Comparison of ENCODE assay signal across 27 mouse cellular contexts in genomic region chr8:110933272-110933671, GRCm38 (mm10). TPM values are rescaled to one million over a fixed set of nuclear protein-coding genes. Genes with fewer than 3 reads are reported as not detected.
A peak's percentile ranks its signal among the peaks of the same experiment; 100 is the strongest.
DNase-seq lines count a peak whose midpoint lies in the region; ATAC-seq and TF ChIP-seq lines count a peak whose summit lies in the region.
"Had no signal": no experiment of that assay in that cellular context is flagged by ENCODE, and none has a peak within 500 bp of the region (broad histone marks: within the 10 kb centered on the region; RNA-seq: fewer than 3 reads in every experiment).

No protein-coding gene starts in this region.

- WGBS in liver, embryonic 14.5 days (ENCODE audit: insufficient replicate concordance): 15% methylated on average over 2 of the region's 2 CpGs

- no peaks in the 10 kb centered on the region for H3K9me3 ChIP-seq in erythroblast, embryonic 14.5 days (ENCODE audit: control insufficient read depth, low read length)
- no peaks in the 10 kb centered on the region for H3K9me3 ChIP-seq in liver, embryonic 14.5 days (ENCODE audit: control insufficient read depth, low read length)
- H3K9me3 ChIP-seq: embryonic facial prominence, embryonic 10.5 days; embryonic facial prominence, embryonic 15.5 days; heart, embryonic 13.5 days; hindbrain, embryonic 15.5 days; limb, embryonic 13.5 days; midbrain, embryonic 13.5 days had no signal

- TF ChIP-seq EP300 in liver, embryonic 14.5 days (IDR thresholded peaks at IDR 0.05; ENCODE audit: low read depth): peak; percentile 76

- H3K27me3 ChIP-seq in erythroblast, embryonic 14.5 days (ENCODE audit: control insufficient read depth): no peaks in the 10 kb centered on the region
- no peaks in the 10 kb centered on the region for H3K27me3 ChIP-seq in liver, embryonic 14.5 days (ENCODE audit: control insufficient read depth, insufficient read depth, low read length)
- H3K27me3 ChIP-seq: CH12.LX; embryonic facial prominence, embryonic 15.5 days; heart, embryonic 13.5 days; hindbrain, embryonic 15.5 days; limb, embryonic 13.5 days; midbrain, embryonic 13.5 days had no signal

- H3K4me1 ChIP-seq in erythroblast, embryonic 14.5 days (ENCODE audit: control insufficient read depth): peaks cover 97% of the 10 kb centered on the region
- peaks cover 70 to 79% of the 10 kb centered on the region in 2 experiments for H3K4me1 ChIP-seq in liver, embryonic 14.5 days (replicated peaks; ENCODE audit: control insufficient read depth in 2 of 2, insufficient read depth in 2 of 2, low read length in 1 of 2)

- ATAC-seq in erythroblast, adult 5-6 weeks (replicated peaks; ENCODE audit: low FRiP score, poor library complexity, severe bottlenecking): no peak
- peak; percentile 57 for ATAC-seq in liver, embryonic 14.5 days (ENCODE audit: insufficient read depth)
- ATAC-seq: forebrain, embryonic 14.5 days; inflammation-experienced regulatory T-cells, adult 6 months; midbrain, embryonic 13.5 days had no signal

- peak overlapping the region; percentile 28 for H3K9ac ChIP-seq in liver, embryonic 14.5 days (replicated peaks)
- H3K9ac ChIP-seq: embryonic facial prominence, embryonic 15.5 days; heart, embryonic 13.5 days; hindbrain, embryonic 15.5 days; limb, embryonic 13.5 days; midbrain, embryonic 13.5 days had no signal

- DNase-seq in c-Kit-positive CD71-positive TER-119-positive erythroid progenitor cells, embryonic 14.5 days (ENCODE audit: low spot score): peak; percentile 77
- peak; percentile 54 to 72 (median 58) for DNase-seq in liver, embryonic 14.5 days (ENCODE audit: low read depth in 3 of 3, low spot score in 3 of 3)
- DNase-seq in urinary bladder, postnatal 14 days (ENCODE audit: low spot score): no peak
- DNase-seq in thymus, postnatal 36 days: no peak
- no peak for DNase-seq in frontal cortex, postnatal 25 days (ENCODE audit: low spot score in 2 of 2)
- DNase-seq: adrenal gland, postnatal 25 days; cerebellum, adult 8-10 months; cerebellum, postnatal 25 days; gastrocnemius, adult 2 months; heart, postnatal 10 days; kidney, adult 11 months; kidney, postnatal 14 days; lung, adult 2 months; lung, postnatal 14 days; thymus, adult 2 months had no signal

- H3K36me3 ChIP-seq in erythroblast, embryonic 14.5 days (ENCODE audit: control insufficient read depth): peaks cover 89% of the 10 kb centered on the region
- no peaks in the 10 kb centered on the region; the same call in 1 of the 2 replicates for H3K36me3 ChIP-seq in liver, embryonic 14.5 days (replicated peaks; ENCODE audit: control insufficient read depth, insufficient read depth, low read depth)
- H3K36me3 ChIP-seq: heart, embryonic 13.5 days; hindbrain, embryonic 15.5 days had no signal

- H3K27ac ChIP-seq in liver, embryonic 14.5 days: peak overlapping the region; percentile 88
- H3K27ac ChIP-seq: embryonic facial prominence, embryonic 10.5 days; embryonic facial prominence, embryonic 15.5 days; gastrocnemius, adult 2 months; heart, embryonic 13.5 days; hindbrain, embryonic 15.5 days; left cerebral cortex, adult 2 months; limb, embryonic 13.5 days; midbrain, embryonic 13.5 days had no signal

- peak overlapping the region; percentile 69 for H3K4me2 ChIP-seq in liver, embryonic 14.5 days (ENCODE audit: low read depth)
- H3K4me2 ChIP-seq: embryonic facial prominence, embryonic 15.5 days; heart, embryonic 13.5 days; hindbrain, embryonic 15.5 days; limb, embryonic 13.5 days; midbrain, embryonic 13.5 days had no signal

- H3K4me3 ChIP-seq in erythroblast, embryonic 14.5 days (replicated peaks): peak overlapping the region; percentile 6
- no peak overlapping the region for H3K4me3 ChIP-seq in liver, embryonic 14.5 days (ENCODE audit: insufficient read depth in 1 of 2, low read depth in 2 of 2, low read length in 2 of 2)
- H3K4me3 ChIP-seq: embryonic facial prominence, embryonic 10.5 days; embryonic facial prominence, embryonic 15.5 days; gastrocnemius, adult 2 months; heart, embryonic 13.5 days; hindbrain, embryonic 15.5 days; left cerebral cortex, adult 2 months; limb, embryonic 13.5 days; midbrain, embryonic 13.5 days had no signal

- no peak for TF ChIP-seq CTCF in liver, embryonic 14.5 days (IDR thresholded peaks at IDR 0.05; ENCODE audit: low read depth)

RNA-seq across cellular contexts. Expression of gene St3gal2, which starts 13.6 kb away (rescaled TPM):
- polyA plus RNA-seq in erythroblast, embryonic 14.5 days (2012): 8.8 and 11.7 TPM in 2 replicates
- total RNA-seq in erythroblast, adult 5-6 weeks (2015; ENCODE audit: low replicate concordance): 60.1 and 66.5 TPM in 2 replicates
- 66.0 and 95.1 TPM in 2 replicates for total RNA-seq in erythroblast, adult 5-6 weeks (2017; ENCODE audit: low replicate concordance)
- polyA plus RNA-seq in liver, embryonic 14.5 days (2012; rRNA removed): 10.6 and 11.7 TPM in 2 replicates
- polyA plus RNA-seq in liver, embryonic 14.5 days (2014; fragmentation: Nextera tagmentation; extraction: Ambion mirVana): 9.6 and 11.8 TPM in 2 replicates

RNA-seq across cellular contexts. Expression of gene Fuk, which starts 31.0 kb away (rescaled TPM):
- polyA plus RNA-seq in erythroblast, embryonic 14.5 days (2012): 0.31 and 0.47 TPM in 2 replicates
- 0.58 and 3.3 TPM in 2 replicates for total RNA-seq in erythroblast, adult 5-6 weeks (2015; ENCODE audit: low replicate concordance)
- total RNA-seq in erythroblast, adult 5-6 weeks (2017; ENCODE audit: low replicate concordance): 0.68 and 0.98 TPM in 2 replicates
- polyA plus RNA-seq in liver, embryonic 14.5 days (2012; rRNA removed): 2.5 and 2.8 TPM in 2 replicates
- polyA plus RNA-seq in liver, embryonic 14.5 days (2014; fragmentation: Nextera tagmentation; extraction: Ambion mirVana): 1.3 and 1.5 TPM in 2 replicates

Comparison
In these comparisons a context has a peak if more than half of its experiments do, and no peak if none do; other contexts are left out.
1. DNase-seq: peak in c-Kit-positive CD71-positive TER-119-positive erythroid progenitor cells, embryonic 14.5 days (single experiment) and liver, embryonic 14.5 days (3 of 3); none in urinary bladder, postnatal 14 days (single experiment), thymus, postnatal 36 days (0 of 2) and frontal cortex, postnatal 25 days (0 of 2).